Mouse (Mus musculus) G1E (cell line): ENCODE measurements at regions not wholly inside any gene's neighbourhood (a gene's known extent, or its start where the extent isn't known, plus 50 kb on each side); places are given as distances from the start of the nearest gene placed in this dataset.

Experiments
- CTCF ChIP-seq: IDR thresholded peaks from 2 replicates; pipeline ENCODE4 v1.5.1; 2012; ENCODE audit warnings: low read depth, low read length, inconsistent platforms, mixed read lengths
- GATA1 ChIP-seq: IDR thresholded peaks from 2 replicates; pipeline ENCODE4 v1.6.1; 2012; ENCODE audit warnings: borderline replicate concordance, low read length, inconsistent platforms, mixed read lengths
- POLR2AphosphoS5 ChIP-seq: IDR thresholded peaks from 2 replicates; pipeline ENCODE4 v1.6.1; 2012; ENCODE audit warnings: low read depth, low read length, inconsistent platforms; ENCODE audit not compliant: insufficient replicate concordance
- TAL1 ChIP-seq: conservative IDR thresholded peaks from 2 replicates; pipeline ENCODE4 v1.6.1; 2012; ENCODE audit warnings: low read depth, low read length, inconsistent platforms, mixed read lengths

DNA sequence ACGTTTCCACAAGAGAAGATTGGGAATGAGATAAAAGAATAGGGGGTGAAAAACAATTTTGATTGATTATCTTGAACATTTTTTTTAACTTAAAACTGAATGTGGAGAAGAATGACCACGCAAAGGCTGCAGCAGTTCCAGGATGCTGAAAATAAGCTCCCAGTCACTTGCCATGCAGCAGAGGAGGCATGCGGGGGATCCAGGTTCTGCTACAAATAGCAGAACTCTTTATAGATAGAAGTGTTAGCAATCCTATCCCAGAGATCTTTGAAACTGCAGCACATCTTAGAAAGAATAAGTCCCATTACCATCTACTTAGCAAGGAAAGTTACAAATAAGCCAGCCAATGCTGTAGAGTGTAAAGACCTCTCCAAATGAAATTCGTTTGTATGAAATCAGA lies 191.8 kb downstream of the Basp1 start:
- no peak for TF ChIP-seq TAL1
- TF ChIP-seq CTCF = no peak
- no peak for TF ChIP-seq GATA1
- TF ChIP-seq POLR2AphosphoS5 = no peak
